10 mouse cellular contexts compared by ENCODE assay signal in genomic region chr12:12943288-12943687, GRCm38 (mm10). TPM values are rescaled to one million over a fixed set of nuclear protein-coding genes. Genes with fewer than 3 reads are reported as not detected.
A peak's percentile ranks its signal among the peaks of the same experiment; 100 is the strongest.
DNase-seq lines count a peak whose midpoint lies in the region; ATAC-seq and TF ChIP-seq lines count a peak whose summit lies in the region.
"Had no signal": no experiment of that assay in that cellular context is flagged by ENCODE, and none has a peak within 500 bp of the region (broad histone marks: within the 10 kb centered on the region; RNA-seq: fewer than 3 reads in every experiment).

No protein-coding gene starts in this region.

- no peak for ATAC-seq in heart, embryonic 12.5 days (ENCODE audit: insufficient number of reproducible peaks, low FRiP score)
- no peak for ATAC-seq in forebrain, embryonic 15.5 days (replicated peaks)
- no peak for ATAC-seq in limb, embryonic 14.5 days (ENCODE audit: low FRiP score, low read depth)
- ATAC-seq in CD4-positive, CD25-positive, alpha-beta regulatory T cell, adult 4 months: no peak

- no peaks in the 10 kb centered on the region for H3K9me3 ChIP-seq in heart, embryonic 12.5 days (replicated peaks)
- no peaks in the 10 kb centered on the region for H3K9me3 ChIP-seq in ES-E14 (ENCODE audit: control insufficient read depth, insufficient read depth, low read depth, low read length)
- no peaks in the 10 kb centered on the region for H3K9me3 ChIP-seq in forebrain, embryonic 15.5 days
- no peaks in the 10 kb centered on the region for H3K9me3 ChIP-seq in limb, embryonic 14.5 days (ENCODE audit: control insufficient read depth, low read length)
- H3K9me3 ChIP-seq: liver, embryonic 12.5 days; stomach, embryonic 15.5 days had no signal

- no peak overlapping the region for H3K27ac ChIP-seq in heart, embryonic 12.5 days (ENCODE audit: poor library complexity, severe bottlenecking)
- peak overlapping the region; percentile 98 for H3K27ac ChIP-seq in ES-E14 (ENCODE audit: insufficient read depth, low read depth, low read length, poor library complexity, severe bottlenecking)
- peak overlapping the region; percentile 99 for H3K27ac ChIP-seq in forebrain, embryonic 15.5 days (replicated peaks)
- H3K27ac ChIP-seq in limb, embryonic 14.5 days (replicated peaks; ENCODE audit: low read depth, low read length): no peak overlapping the region
- H3K27ac ChIP-seq: liver, embryonic 12.5 days; stomach, embryonic 15.5 days had no signal

- H3K36me3 ChIP-seq in heart, embryonic 12.5 days: 0 out of 2 replicates have a peak, but pooled peaks cover 4% of the 10 kb centered on the region
- peaks cover 23% of the 10 kb centered on the region for H3K36me3 ChIP-seq in ES-E14 (ENCODE audit: control insufficient read depth, insufficient read depth, low read length, poor library complexity, severe bottlenecking)
- H3K36me3 ChIP-seq in forebrain, embryonic 15.5 days: no peaks in the 10 kb centered on the region
- no peaks in the 10 kb centered on the region for H3K36me3 ChIP-seq in limb, embryonic 14.5 days (ENCODE audit: control insufficient read depth, insufficient read depth, low read length)
- H3K36me3 ChIP-seq: liver, embryonic 12.5 days; stomach, embryonic 15.5 days had no signal

- intact Hi-C loops in heart, postnatal 10 days (cut with DNase I): loop anchor here (2.0 to 10.0 kb wide), 3 partner anchors 202 to 620 kb away; no protein-coding TSS in a partner anchor

- 37% methylated on average over 6 of the region's 6 CpGs for WGBS in heart, embryonic 12.5 days
- 11% methylated on average over 6 of the region's 6 CpGs for WGBS in forebrain, embryonic 15.5 days
- WGBS in limb, embryonic 14.5 days: 14% methylated on average over 6 of the region's 6 CpGs

- in situ Hi-C loops in ES-E14 (cut with MboI; ENCODE audit: low sequenced_read_pairs in 2 of 2, unreplicated experiment in 2 of 2): loop anchor here in 1 of 2 experiments (5.0 to 10.0 kb wide), 2 partner anchors 161 to 318 kb away; no protein-coding TSS in a partner anchor

- no peak overlapping the region for H3K9ac ChIP-seq in heart, embryonic 12.5 days
- no peak overlapping the region for H3K9ac ChIP-seq in ES-E14 (ENCODE audit: insufficient read depth, low read depth, low read length, poor library complexity, severe bottlenecking)
- H3K9ac ChIP-seq in forebrain, embryonic 15.5 days (replicated peaks): peak overlapping the region; percentile 99; the same call in 1 of the 2 replicates
- no peak overlapping the region for H3K9ac ChIP-seq in limb, embryonic 14.5 days (ENCODE audit: low read depth, low read length, severe bottlenecking)
- H3K9ac ChIP-seq: liver, embryonic 12.5 days; stomach, embryonic 15.5 days had no signal

- peaks cover 19% of the 10 kb centered on the region for H3K4me1 ChIP-seq in heart, embryonic 12.5 days (replicated peaks)
- peaks cover 12 to 18% of the 10 kb centered on the region in 2 experiments for H3K4me1 ChIP-seq in ES-E14 (ENCODE audit: control insufficient read depth in 2 of 2, insufficient read depth in 2 of 2, low read length in 2 of 2, poor library complexity in 1 of 2)
- H3K4me1 ChIP-seq in forebrain, embryonic 15.5 days: peaks cover 17% of the 10 kb centered on the region
- H3K4me1 ChIP-seq in limb, embryonic 14.5 days (ENCODE audit: control insufficient read depth, insufficient read depth, low read length): peaks cover 20% of the 10 kb centered on the region

- no peak for DNase-seq in heart, postnatal 10 days
- peak; percentile 92 for DNase-seq in ES-E14 (ENCODE audit: low read depth, low spot score)
- DNase-seq in limb, embryonic 14.5 days (ENCODE audit: low spot score): no peak
- no peak for DNase-seq in layer of hippocampus, adult 11-12 months (ENCODE audit: low spot score)
- no peak for DNase-seq in lung, postnatal 14 days

- H3K4me3 ChIP-seq in heart, embryonic 12.5 days: no peak overlapping the region
- peak overlapping the region; percentile 81 to 94; a peak in 3 of 4 replicates for H3K4me3 ChIP-seq in ES-E14 (ENCODE audit: insufficient read depth in 1 of 2, low read depth in 1 of 2, low read length in 2 of 2, poor library complexity in 1 of 2, severe bottlenecking in 1 of 2)
- peak overlapping the region; percentile 94; the same call in 1 of the 2 replicates for H3K4me3 ChIP-seq in forebrain, embryonic 15.5 days
- H3K4me3 ChIP-seq in limb, embryonic 14.5 days (replicated peaks; ENCODE audit: low read length): no peak overlapping the region

- H3K4me2 ChIP-seq in heart, embryonic 12.5 days: peak overlapping the region; percentile 76
- peak overlapping the region; percentile 77 for H3K4me2 ChIP-seq in forebrain, embryonic 15.5 days (replicated peaks)
- 0 out of 2 replicates have a peak overlapping the region, but pooled peaks have one; percentile 88 for H3K4me2 ChIP-seq in limb, embryonic 14.5 days (replicated peaks; ENCODE audit: low read depth, low read length, severe bottlenecking)

- no peaks in the 10 kb centered on the region for H3K27me3 ChIP-seq in heart, embryonic 12.5 days (replicated peaks)
- no peaks in the 10 kb centered on the region for H3K27me3 ChIP-seq in forebrain, embryonic 15.5 days
- H3K27me3 ChIP-seq in limb, embryonic 14.5 days (ENCODE audit: control insufficient read depth, insufficient read depth, low read length): no peaks in the 10 kb centered on the region
- H3K27me3 ChIP-seq: stomach, embryonic 15.5 days had no signal

- no peak for TF ChIP-seq POLR2A in limb, embryonic 14.5 days (IDR thresholded peaks at IDR 0.05; ENCODE audit: borderline replicate concordance, extremely low read depth, insufficient read depth, insufficient read length)

TF ChIP-seq in ES-E14, 5 proteins besides CTCF, POLR2A, EP300 and RAD21:
- peak; percentile 73 for TF ChIP-seq CHD2 (IDR thresholded peaks at IDR 0.05; ENCODE audit: low read depth, low read length)
- no peak for TF ChIP-seq MAFK (IDR thresholded peaks at IDR 0.05; ENCODE audit: insufficient read depth, low read depth, low read length)
- 0 out of 2 replicates have a peak, but pooled peaks have one; percentile 54 for TF ChIP-seq HCFC1 (IDR thresholded peaks at IDR 0.05; ENCODE audit: borderline replicate concordance, insufficient read depth, low read length)
- no peak for TF ChIP-seq ZC3H11A (IDR thresholded peaks at IDR 0.05; ENCODE audit: borderline replicate concordance, low read depth, low read length)
- TF ChIP-seq ZNF384 (IDR thresholded peaks at IDR 0.05; ENCODE audit: low read depth, low read length): 0 out of 2 replicates have a peak, but pooled peaks have one; percentile 29

RNA-seq across cellular contexts. Expression of gene Mycn, which starts 1.6 kb away (rescaled TPM):
- 75.0 and 75.6 TPM in 2 replicates for polyA plus RNA-seq in heart, embryonic 12.5 days (2016; fragmentation: Nextera tagmentation; extraction: Ambion mirVana)
- total RNA-seq in heart, postnatal 10 days (2021): 10 to 100 TPM; 11.7 to 14.5 TPM
- 76.8 and 110 TPM in 2 replicates for total RNA-seq in ES-E14 (2012; rRNA removed)
- 162 and 167 TPM in 2 replicates for polyA plus RNA-seq in forebrain, embryonic 15.5 days (2015; fragmentation: Nextera tagmentation; extraction: Ambion mirVana)
- 20.6 and 21.3 TPM in 2 replicates for polyA plus RNA-seq in limb, embryonic 14.5 days (2012; rRNA removed)
- polyA plus RNA-seq in limb, embryonic 14.5 days (2014; fragmentation: Nextera tagmentation; extraction: Ambion mirVana): 27.9 and 32.6 TPM in 2 replicates
- not detected for polyA plus RNA-seq in CD4-positive, CD25-positive, alpha-beta regulatory T cell, adult 4 months (2017; shearing (Covaris generic))

Comparison
In these comparisons a context has a peak if more than half of its experiments do, and no peak if none do; other contexts are left out.
1. H3K27ac ChIP-seq: peak in ES-E14 (single experiment) and forebrain, embryonic 15.5 days (single experiment); none in heart, embryonic 12.5 days (single experiment) and limb, embryonic 14.5 days (single experiment).
2. H3K4me3 ChIP-seq: peak in ES-E14 (2 of 2) and forebrain, embryonic 15.5 days (single experiment); none in heart, embryonic 12.5 days (single experiment) and limb, embryonic 14.5 days (single experiment).
3. RNA of gene Mycn, which starts 1.6 kb away (polyA plus RNA-seq): 162 to 167 TPM in forebrain, embryonic 15.5 days, 75.0 to 75.6 TPM in heart, embryonic 12.5 days and 20.6 to 32.6 TPM in limb, embryonic 14.5 days; not detected in CD4-positive, CD25-positive, alpha-beta regulatory T cell, adult 4 months; every median in the first group is over 10 times any median in the second.
4. Peak in every context shown above with its lines, with median percentiles within 50 percentile points of each other: H3K4me2 ChIP-seq.